Mouse (Mus musculus) left cerebral cortex, adult 2 months (tissue): ENCODE data around the gene Eda. TPM values are rescaled to one million over a fixed set of nuclear protein-coding genes. Genes with fewer than 3 reads are reported as not detected.

Experiments used
- DNase-seq, 2 experiments: peaks; one replicate each; pipeline ENCODE4 v3.0.0; 2021 to 2022; ENCODE audit warnings: low spot score in 2 of 2, mixed read lengths in 1 of 2; ENCODE audit errors: extremely low spot score in 1 of 2
- H3K27ac ChIP-seq: fragments of 200-600 bp; 2 replicates; pipeline ENCODE4 v1.8.1; 2022
- H3K4me3 ChIP-seq: fragments of 200-600 bp; 2 replicates; pipeline ENCODE4 v1.8.1; 2022
- CTCF ChIP-seq: fragments of 200-600 bp; IDR thresholded peaks from 2 replicates; pipeline ENCODE4 v1.8.1; 2022; ENCODE audit warnings: antibody characterized with exemption, mild to moderate bottlenecking, moderate library complexity
- intact Hi-C: fragments of 180-260 bp; cut with DNase I; formaldehyde crosslinking; loops from one replicate; pipeline ENCODE4 v1.15.1; 2025
- total RNA-seq, 2 experiments: library from RNA; stranded (reverse); gene quantifications; 2 replicates each; pipeline ENCODE4 v1.2.3; 2021

The Eda gene
- total RNA-seq, 2 experiments from 2014 or later: 3.5 to 5.9 TPM

DNA sequence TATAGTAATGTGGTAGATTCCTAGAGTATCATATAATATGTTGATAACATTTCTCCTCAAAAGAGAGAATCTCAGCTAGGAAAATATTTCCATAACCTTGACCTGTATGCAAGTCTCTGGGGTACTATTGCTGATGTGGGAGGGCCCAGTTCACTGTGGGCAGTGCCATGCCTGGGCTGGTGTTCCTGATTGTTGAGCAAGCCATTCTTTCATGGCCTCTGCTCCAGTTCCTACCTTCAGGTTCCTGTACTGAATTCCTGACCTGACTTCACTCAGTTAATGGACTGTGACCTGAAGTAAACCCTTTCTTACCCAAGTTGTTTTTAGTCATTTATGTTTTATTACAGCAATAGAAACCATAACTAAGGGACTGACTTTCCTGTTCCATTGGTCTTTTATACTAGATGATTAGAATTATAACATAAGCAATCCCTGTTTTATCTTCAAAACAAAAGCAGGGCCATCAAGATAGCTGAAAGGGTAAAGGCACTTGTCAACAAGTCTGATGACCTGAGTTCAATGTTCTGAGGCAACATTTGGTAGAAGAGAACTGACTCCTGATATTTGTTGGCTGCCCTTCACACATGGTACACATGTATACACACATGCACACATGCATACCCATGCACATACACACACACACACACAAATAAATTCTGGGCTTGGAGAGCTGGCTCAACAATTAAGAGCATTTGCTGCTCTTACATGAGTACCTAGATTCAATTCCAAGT, 338.9 kb downstream of the Eda start:
- DNase-seq: no peak
- intact Hi-C loops: no loop called here
- Histone ChIP-seq H3K4me3 (no peak overlapping the region), H3K27ac (no peak overlapping the region)
- no peak for TF ChIP-seq CTCF

DNA sequence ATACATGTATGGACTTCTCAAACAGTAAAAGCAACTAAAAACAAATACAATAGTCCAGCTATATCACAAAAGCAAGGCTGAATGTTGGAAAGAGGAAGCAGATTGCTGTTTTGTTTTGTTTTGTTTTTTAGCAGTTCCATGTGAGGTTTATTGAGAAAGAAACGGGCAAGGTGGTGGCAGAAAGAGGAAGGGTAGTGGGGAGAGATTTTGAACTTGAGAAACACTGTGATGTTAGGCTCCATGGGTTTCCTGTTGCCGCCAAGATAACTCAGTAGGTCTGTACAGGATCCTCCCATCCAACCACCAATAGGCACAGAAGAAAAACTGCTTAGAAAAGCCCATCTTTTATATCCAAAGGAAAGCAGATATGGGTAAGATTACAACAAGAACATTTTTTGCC, 365.3 kb downstream of the Eda start:
- Histone ChIP-seq H3K27ac (no peak overlapping the region), H3K4me3 (no peak overlapping the region)
- DNase-seq: no peak
- intact Hi-C loops: no loop called here
- TF ChIP-seq CTCF: no peak

- no peak overlapping the region for H3K27ac ChIP-seq
- no peak overlapping the region for H3K4me3 ChIP-seq
- intact Hi-C loops: no loop called here
- no peak for TF ChIP-seq CTCF
- DNase-seq: no peak
Observed at GRCm38 (mm10) chrX:100344433-100344832, 369.0 kb downstream of the Eda start.

- Histone ChIP-seq H3K4me3 (no peak overlapping the region), H3K27ac (no peak overlapping the region)
- intact Hi-C loops: no loop called here
- no peak for TF ChIP-seq CTCF
- DNase-seq: no peak
Observed at GRCm38 (mm10) chrX:100356974-100357373, 381.6 kb downstream of the Eda start.

- no peak for DNase-seq
- H3K4me3 ChIP-seq: no peak overlapping the region
- intact Hi-C loops: loop anchor here (10.0 kb wide), 1 partner anchor 415 kb away; the partner anchor contains the start of gene Eda
- no peak overlapping the region for H3K27ac ChIP-seq
- no peak for TF ChIP-seq CTCF
Observed at GRCm38 (mm10) chrX:100389887-100390286, 414.5 kb downstream of the Eda start.

- Histone ChIP-seq H3K27ac (no peak overlapping the region), H3K4me3 (no peak overlapping the region)
- peak; percentile 61 for TF ChIP-seq CTCF
- peak; percentile 15 to 17 for DNase-seq
- intact Hi-C loops: no loop called here
Observed at GRCm38 (mm10) chrX:100392304-100392703, 416.9 kb downstream of the Eda start.

GRCm38 (mm10) chrX:100394223-100394861, 418.9 kb downstream of the Eda start:
- Histone ChIP-seq H3K4me3 (no peak overlapping the region), H3K27ac (no peak overlapping the region)
- no peak for DNase-seq
- intact Hi-C loops: no loop called here
- TF ChIP-seq CTCF: no peak

- H3K4me3 ChIP-seq: no peak overlapping the region
- intact Hi-C loops: loop anchor here (5.0 kb wide), 2 partner anchors 82 to 588 kb away; no protein-coding TSS in a partner anchor
- peak; percentile 49 for TF ChIP-seq CTCF
- no peak for DNase-seq
- H3K27ac ChIP-seq: no peak overlapping the region
Observed at GRCm38 (mm10) chrX:100395026-100395425, 419.6 kb downstream of the Eda start.

GRCm38 (mm10) chrX:100400900-100401299, 425.5 kb downstream of the Eda start:
- no peak for DNase-seq
- Histone ChIP-seq H3K27ac (no peak overlapping the region), H3K4me3 (no peak overlapping the region)
- no peak for TF ChIP-seq CTCF
- intact Hi-C loops: no loop called here

- intact Hi-C loops: no loop called here
- Histone ChIP-seq H3K27ac (no peak overlapping the region), H3K4me3 (no peak overlapping the region)
- TF ChIP-seq CTCF: no peak
- no peak for DNase-seq
Observed at GRCm38 (mm10) chrX:100401657-100402056, 426.3 kb downstream of the Eda start.

DNA sequence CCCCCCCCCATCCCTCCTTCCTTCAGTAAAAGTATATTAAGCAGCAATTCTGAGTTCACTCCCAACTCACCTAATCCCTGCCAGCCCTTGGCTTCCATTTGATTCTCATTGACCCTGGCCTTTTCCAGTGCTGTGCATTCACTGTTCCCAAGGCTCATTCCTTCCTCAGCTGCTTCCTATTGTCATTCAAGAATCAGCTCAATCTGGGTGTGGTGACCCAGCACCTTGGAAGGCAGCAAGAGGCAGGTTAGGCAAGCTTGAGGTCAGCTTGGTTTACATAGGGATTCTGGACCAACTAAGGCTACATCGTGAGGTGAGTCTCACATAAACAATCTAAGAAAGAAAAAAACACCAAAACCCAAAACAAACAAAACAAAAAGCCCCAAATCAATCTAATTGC, 433.8 kb downstream of the Eda start:
- no peak for DNase-seq
- intact Hi-C loops: no loop called here
- TF ChIP-seq CTCF: no peak
- Histone ChIP-seq H3K4me3 (no peak overlapping the region), H3K27ac (no peak overlapping the region)

DNA sequence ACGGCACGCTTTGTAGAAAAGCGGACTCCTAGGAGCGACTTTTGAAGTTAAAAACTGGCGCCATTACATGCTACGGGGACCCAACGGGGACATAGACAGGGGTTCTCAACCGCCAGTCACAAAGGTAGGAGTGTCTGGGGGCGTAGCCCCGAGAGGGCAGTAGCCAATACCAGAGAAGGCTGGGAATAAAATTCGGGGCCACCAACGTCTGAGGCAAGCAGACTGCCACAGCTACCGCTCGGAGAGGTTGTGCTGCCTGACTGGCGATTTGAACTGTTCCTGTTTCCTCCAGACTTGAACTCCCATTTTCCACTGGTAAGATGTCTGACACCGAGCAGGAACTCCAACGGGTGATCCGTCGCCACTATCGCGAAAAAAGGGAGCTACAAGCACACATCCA, 453.3 kb downstream of the Eda start, which contains the start of gene Otud6a:
TSS of gene Otud6a (plus strand) at position 321 of the 400 bp plus-strand sequence.
- DNase-seq: no peak
- intact Hi-C loops: no loop called here
- no peak within 1 kb of the TSS for H3K27ac ChIP-seq
- H3K4me3 ChIP-seq: no peak within 1 kb of the TSS
- no peak for TF ChIP-seq CTCF
